Mouse (Mus musculus): ENCODE data around the gene Rab3il1.
A peak's percentile ranks its signal among the peaks of the same experiment; 100 is the strongest.

Rab3il1 gene

DNA sequence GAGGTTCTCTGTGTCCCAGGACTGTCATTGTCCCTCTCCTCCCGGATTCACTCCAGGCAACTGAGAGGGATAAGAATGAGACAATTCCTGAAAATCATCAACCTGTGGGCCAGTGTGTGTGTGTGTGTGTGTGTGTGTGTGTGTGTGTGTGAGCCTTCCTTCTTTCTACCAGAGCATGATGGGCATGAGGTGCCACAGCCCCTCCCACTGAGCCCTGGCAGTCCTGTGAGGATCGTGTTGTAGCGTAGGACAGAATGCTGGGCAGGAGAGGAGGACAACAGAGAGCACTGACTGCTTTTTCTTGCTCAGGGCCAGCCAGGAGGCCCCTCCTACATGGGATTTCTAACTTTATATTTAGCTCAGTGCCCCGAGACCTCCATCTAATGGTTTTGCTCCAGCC is 41.3 kb downstream of the Rab3il1 start:
- DNase-seq: no peak

DNA sequence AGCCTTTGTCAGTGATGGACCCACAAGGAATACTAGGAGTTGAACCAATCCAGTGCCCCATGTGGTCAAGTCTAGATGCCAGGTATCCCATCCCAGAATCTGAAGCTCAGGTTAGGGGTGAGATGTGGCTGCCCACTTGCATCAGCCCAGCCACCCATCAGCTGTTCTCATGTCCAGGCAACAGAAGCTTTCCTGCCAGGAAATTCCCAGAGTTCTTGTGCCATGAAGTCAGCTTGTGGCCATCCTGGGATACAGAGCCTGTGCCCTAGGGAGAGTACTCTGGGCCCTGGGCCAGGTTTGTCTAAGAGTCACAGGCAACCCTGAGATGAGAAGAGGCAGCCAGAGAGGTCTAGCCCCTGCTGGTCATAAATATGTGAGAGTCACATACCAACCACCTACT is 42.2 kb downstream of the Rab3il1 start:
- no peak for DNase-seq

DNA sequence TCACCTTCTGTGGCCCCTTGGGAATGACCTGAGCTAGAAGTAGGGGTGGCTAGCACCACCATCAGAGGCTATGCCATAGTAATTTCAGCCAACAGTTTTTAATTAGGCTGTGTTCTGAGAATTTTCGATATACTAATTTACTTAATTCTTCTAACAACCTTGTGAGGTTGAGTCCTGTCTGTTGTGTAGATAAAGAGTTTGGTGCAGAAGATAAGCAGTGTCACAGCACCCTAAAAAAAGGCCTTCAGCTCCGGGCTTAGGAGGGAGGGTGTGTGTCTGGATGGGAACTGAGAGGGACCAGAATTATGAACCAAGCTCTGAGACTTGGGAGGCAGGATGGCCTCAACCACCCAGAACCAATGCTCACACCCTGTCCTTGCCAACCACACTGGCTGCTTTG is 44.2 kb downstream of the Rab3il1 start:
- no peak for DNase-seq

DNA sequence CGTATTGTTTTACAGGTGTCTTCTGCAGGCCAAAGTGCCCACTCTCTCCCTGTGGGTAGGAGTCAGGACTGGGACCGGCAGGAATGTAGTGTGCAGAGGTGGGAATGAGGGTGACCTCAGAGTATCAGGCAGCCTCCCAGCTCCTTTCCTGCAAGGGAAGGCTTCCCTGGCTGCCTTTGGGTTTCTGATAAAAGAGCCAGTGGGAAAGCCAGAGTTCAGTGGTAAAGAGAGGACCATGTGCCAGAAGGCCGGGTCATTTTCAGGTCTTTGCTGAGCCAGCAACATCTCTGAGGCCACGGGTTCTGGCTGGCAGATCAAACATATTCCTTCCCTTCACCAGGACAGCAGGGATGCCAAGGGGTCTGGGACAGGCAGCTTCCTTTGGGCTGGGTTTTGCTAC is 44.9 kb downstream of the Rab3il1 start:
- no peak for DNase-seq

DNA sequence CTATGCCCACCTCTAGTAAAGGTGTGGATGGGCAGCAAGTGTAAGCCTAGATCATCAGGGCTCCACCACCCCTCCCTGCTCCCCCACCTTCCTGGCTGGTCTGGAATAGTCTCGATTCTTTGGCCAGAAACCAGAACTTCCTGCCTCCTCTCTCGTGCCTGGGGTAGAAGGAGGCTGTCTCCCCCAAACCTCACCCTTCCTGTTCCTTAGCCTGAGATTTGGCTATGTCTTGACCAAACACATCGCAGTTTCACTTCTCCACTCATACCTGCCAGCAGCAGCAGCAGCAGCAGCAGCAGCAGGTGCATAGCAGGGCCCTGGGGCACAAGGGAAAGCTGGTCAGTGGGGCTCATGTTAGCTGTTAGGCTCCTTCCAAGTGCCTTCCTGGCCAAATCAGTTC is 45.5 kb downstream of the Rab3il1 start:
- no peak for DNase-seq

DNA sequence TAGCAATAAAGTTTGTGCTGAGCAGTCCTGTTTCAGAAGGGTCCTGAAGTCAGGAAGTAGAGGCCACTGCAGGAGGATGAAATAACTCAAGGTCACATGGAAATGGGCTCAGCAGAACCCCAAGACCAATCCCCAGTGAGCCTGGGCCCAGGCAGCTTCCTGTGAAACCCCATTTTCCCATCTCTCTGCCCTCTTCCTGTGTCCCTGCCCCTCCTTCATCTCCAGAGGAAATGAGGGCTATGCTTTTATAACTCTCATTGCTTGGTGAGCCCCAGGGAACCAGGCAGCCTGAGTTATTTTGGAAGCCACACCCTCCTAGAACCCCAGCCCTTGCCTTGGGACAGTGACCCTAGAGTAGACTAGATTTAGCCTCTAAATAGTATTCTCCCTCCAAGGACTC is 48.1 kb downstream of the Rab3il1 start:
- DNase-seq: no peak

DNA sequence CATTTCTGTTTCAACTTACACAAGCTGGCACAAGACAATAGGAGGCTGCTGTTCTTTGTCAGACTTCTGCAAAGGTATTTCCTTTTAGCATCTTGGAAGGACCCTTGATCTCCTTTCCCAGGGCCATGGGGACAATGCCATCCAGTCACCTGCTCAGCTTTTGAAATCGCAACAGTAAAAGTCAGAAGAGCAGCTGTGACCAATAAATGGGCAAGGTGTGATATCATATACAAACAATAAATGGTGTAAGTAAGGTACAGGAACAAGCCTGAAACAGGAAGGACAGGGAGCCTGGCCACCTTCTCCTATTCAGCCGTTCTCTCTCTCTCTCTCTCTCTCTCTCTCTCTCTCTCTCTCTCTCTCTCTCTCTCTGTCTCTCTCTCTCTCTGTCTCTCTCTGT is 49.0 kb downstream of the Rab3il1 start:
- no peak for DNase-seq

DNA sequence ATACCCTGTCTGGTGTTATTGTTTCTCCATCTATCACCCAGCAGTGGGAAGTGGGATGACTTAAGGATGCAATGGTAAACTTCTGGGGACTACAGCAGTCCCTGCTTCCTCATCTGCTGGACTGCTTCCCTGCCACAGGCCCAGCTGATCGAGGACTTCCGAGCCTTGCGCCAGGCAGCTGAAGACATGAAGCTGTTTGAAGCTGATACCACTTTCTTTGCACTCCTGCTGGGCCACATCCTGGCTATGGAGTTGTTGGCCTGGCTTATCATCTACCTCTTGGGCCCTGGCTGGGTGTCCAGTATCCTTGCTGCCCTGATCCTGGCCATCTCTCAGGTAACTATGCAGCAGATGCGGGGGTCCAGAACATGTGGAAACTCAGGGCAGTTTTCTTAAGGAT is 51.2 kb downstream of the Rab3il1 start:
- no peak for DNase-seq

DNA sequence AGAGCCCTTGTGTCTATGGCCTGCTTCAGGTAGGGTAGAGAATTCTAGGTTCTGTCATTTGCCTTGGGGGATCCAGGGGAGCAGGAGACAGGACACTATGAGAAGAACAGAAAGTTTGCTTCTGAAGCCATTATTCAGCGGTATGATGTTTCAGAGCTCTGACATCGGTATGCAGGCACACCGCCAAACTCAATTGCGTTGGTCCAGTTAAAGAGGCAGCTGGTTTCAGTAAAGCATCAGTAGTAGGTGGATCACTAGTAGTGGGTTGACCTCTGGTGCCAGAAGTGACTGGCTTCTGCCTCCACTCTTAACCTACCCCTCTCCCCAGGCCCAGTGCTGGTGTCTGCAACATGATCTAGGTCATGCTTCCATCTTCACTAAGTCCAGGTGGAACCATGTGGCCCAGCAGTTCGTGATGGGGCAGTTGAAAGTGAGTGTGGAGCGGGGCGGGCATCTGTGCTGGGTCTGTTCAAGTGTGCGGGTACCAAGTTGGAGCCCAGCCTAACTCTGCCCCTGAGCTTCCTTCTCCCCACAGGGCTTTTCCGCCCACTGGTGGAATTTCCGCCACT is 52.3 kb downstream of the Rab3il1 start:
- no peak for DNase-seq

DNA sequence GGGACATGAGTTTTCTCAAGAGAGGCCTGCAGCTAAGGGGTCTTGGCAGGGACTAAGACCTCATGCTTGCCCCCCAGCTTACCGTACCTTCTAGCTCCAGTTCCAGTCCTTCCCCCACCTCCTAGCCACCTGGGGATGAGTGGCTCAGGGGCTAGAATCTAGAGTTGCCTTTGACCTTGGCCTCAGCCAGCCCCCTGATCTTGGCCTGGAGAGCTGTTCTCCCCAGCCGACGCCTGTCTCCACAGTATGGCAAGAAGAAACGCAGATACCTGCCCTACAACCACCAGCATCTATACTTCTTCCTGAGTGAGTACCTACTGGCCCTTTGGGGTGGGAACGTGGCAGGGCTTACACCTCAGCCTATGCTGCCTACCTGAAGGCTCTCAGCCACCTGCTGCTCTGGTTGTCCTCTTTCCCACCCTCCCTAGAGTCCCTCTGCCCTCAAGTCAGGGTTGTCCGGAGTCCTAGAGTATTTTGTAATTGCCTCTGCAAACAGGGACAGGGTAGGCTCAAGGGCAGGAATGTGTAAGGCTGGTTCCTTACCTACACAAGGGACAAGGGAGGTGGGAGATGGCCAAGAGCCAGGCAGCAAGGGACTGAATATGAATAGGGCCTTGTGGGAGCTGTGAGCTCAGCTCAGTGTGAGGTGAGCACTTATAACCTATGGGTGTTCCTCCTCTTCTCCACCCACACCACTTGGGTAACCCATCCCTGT is 53.0 kb downstream of the Rab3il1 start:
- DNase-seq: no peak

DNA sequence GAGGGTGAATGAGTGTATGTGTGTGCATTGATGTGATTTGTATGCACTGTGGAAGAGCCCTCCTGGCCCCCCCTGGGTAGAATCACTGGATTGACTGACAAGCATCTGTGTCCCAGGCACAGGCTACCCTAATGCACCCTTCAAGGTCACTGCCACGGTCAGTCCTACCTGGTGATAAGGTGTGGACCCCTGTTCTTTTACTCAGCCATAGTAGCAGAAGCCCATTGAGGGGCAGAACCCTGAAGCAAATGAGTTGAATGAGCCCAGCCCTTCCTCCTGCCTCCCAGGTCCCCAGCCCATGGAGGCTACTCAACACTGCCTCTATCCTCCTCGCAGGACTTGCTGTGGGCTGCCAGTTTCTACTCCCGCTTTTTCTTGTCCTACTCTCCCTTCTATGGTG is 53.8 kb downstream of the Rab3il1 start:
- no peak for DNase-seq

DNA sequence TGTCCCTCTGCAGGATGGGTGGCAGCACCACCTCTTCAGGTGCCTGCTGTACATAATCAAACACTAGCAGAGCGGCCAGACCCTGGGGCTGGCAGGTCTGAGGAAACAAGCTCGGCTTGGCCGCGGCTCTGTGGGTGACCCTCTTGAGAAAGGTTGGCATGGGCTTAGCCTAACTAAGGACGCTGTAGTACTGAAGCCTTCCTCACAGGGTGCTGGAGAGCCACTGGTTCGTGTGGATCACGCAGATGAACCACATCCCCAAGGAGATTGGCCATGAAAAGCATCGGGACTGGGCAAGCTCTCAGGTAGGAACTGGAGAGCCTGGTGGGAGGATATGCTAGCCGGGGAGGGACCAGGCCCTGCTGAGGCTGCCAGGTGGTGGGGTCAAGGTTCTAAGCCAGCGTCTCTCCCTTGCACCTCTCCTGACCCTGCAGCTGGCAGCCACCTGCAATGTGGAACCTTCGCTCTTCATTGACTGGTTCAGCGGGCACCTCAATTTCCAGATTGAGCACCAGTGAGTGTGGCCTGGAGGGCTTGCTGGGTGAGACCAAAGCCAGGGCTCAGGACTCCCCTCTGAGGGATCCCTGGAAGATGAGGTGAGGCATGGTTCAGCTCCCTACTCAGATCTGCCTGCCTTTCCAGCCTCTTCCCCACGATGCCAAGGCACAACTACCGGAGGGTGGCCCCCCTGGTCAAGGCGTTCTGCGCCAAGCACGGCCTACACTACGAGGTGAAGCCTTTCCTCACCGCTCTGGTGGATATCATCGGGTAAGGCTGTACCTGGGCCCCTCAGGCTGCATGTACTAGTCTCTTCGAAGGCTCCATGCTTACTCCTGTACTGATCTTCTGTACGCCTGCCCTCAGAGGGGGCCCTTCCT is 54.6 kb downstream of the Rab3il1 start:
- no peak for DNase-seq

DNA sequence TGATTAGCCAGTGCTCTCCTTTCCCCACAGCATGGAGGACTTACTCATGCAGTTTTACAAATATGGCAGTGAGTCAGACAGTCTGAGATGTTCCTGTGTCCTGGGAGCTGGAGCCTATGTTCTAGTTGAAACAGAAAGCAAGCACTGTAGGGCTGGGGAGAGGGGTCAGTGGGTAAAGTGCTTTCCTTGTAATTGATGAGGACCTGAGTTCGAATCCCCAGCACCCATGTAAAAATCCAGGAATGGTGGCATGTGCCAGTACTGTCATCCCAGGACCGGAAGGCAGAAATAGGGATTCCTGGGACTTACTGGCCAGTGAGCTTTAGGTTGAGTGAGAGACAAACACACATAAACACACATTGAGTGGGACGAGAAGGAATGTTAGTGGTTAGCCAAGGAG is 55.2 kb downstream of the Rab3il1 start:
- DNase-seq: no peak

DNA sequence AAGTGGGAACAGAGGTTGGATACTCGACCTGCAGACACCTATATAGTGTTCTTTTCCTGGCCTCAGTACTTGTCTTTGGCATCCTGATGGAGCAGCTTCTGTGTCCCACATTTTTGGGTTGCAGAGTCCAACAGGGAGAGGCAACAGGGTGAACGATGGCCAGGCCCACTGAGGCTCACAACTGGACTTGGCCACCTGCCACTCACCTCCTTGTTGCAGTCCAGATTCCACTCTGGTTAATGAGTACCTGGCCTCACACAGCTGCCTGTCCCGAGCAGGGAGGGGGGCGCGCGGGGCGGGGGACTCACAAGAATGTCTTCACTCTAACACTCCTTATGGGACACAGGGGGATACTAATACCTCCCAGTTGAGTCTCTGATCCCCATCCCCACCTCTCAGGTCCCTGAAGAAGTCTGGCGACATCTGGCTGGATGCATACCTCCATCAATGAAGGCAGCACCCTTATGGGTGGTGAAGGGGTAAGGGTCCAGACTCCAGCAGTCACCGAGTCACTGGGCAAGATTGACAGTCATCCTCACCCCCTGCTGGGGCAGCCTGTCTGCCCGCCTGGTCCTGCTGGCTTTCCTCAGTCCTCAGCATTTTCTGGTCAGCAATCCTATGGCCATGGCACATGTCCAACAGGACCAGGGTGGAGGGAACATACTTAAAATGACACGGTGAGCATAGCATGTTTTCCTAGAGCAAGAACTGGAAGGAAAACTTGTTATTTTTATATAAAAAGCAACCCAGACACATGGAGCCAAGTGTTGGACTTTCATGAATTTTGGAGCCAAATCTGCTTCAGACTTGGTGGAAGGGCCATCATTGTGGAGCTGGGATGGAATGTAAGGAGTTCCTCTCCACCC is 56.2 kb downstream of the Rab3il1 start:
- DNase-seq: no peak

DNA sequence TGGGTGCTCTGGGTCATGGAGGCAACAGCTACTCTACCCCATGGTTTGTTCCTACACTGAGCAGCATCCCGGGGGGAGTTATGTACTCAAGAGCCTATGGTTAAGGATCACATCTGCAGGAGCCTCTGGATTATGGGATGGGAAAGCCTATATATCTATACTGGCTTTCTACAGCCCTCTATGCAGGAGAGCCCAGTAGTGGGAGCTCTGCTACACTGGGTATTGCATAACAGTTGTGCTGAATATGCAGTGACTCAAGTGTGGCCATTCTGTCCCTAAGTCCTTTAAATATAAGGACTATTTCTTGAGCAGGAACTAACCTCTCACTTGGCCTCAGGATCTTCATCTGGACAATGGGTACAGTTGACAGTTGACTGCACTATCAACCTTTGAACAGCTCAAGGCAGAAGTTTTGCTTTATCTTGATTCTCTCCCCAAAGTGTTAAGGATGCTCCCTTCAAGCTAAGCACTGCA is 56.9 kb downstream of the Rab3il1 start:
- no peak for DNase-seq

DNA sequence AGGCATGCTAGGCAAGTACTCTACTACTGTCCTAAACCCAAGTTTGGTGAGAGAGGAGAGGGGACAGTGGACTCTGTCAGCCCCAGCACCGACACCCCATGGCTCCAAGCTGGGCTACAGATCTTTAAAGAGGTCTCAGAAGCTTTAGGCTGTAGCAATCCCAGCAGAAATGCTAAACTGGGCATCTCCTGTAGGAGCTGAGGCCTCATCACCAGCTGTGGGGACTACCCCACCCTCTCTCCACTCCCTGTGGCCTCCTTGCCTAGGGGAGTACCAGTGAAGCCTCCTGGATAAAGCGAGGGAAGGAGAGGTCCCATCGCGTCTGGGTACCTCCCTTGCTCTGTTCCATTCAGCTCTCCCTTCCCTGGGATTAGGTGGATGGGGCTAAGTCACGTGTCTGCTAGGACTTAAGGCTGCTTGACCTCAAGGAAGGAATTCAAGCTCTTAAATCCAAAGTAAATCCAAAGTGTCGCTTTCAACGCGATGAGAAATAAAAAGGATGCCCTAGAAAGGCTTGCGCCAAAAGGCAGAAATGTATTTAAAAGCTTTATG is 57.5 kb downstream of the Rab3il1 start:
- DNase-seq: no peak

DNA sequence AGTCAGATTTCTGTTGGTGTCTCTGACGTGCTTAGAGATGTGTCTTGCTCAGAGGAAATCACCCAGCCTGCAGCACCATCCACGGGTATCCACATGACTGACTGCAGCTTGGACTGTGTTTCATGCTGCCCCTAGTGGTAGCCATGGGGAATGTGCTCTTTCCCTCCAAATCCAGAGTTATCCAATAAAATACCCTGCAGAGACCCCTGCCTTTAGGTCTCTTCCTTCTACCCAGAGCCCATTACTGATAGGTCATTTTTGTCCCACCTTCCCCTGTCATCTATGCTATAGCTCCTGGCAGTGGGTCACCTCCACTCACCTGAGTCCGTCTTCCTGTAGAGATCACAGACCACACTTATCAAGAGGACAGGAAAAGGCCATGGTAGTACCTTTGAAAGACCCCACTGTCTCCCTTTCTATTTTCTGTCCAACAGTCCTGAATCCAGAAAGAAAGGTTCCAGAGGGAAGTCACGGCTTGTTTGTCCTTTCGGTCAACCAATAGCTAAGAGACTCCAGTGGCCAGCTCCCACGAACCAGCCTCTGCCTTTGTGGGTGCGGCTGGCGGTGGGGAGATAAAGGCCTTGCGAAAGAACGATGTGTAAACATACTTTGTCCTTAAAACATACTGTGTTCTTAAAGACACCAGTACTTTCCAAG is 58.6 kb downstream of the Rab3il1 start:
- peak; percentile 60 for DNase-seq

DNA sequence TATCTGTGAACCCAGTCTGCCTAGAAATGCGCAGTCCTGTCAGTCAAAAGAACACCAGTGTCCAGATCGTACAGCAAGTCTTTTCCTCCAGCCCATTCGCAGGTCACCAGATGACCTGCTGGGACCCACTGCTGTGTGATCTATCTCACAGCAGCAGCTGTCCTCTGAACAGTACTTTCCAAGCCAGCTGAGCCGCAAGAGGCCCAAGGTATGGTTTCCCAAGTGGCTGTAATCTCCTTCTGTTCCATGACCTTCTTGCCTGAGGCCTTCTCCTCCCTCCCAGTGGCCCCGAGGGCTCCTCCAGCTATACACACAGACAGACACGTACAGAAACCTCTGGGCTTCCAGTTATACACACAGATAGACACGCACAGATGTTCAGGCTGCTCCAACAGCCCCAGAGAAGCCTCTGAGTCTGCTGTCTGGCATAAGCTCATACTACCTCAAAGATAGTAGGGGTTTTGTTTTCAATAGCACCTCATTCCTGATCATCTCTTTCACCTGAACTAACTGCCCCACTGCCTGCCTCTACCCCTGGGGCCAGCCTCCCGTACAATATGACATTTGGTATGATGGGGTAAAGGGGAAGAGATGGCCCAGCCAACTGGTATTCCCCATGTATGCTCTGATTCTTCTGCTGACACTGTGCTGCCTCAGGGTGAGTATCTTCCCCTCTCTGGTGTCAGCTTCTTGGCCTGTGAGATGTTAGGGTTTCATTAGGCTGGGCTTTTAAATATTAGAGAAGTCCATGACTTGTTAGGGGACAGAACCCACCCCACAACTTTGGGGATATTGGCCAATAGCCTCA is 59.5 kb downstream of the Rab3il1 start:
- DNase-seq: no peak

DNA sequence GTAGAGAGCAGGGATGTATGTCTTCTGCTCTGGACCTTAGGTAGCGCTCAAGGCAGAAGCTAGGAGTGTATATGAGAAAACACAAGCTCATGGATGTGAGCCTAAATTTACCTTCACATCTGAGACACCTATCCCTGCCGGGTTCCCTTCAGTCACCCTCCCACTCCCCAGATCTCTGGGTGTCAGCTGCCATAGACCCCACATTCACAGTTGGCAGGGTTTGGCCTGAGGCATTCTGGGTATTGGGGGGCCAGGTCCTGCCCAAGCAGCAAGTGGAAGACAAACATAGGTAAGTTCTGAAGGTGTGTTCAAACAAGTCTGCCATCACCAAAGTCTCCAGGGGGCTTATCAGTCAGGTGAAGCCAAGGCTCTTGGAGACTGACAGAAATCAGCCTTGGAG is 60.2 kb downstream of the Rab3il1 start:
- DNase-seq: no peak

DNA sequence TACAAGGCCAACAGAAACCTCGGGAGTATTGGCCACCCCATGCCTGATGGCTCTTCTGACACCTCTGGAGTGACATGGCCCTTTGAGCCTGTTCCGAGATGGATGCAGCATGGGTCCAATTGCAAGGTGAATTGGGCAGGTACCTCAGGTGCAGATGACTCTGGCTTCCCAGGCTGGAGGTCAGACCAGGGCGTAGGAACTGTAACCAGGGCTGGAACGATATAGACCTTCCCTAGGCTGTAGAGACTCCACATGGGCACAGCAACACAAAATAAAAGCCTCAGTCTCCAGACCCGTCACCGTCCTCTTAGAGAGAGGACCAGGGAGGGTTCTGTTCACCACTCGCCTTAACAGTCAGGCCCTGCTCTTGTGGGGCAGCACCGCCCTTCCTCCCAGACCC is 60.8 kb downstream of the Rab3il1 start:
- DNase-seq: no peak

DNA sequence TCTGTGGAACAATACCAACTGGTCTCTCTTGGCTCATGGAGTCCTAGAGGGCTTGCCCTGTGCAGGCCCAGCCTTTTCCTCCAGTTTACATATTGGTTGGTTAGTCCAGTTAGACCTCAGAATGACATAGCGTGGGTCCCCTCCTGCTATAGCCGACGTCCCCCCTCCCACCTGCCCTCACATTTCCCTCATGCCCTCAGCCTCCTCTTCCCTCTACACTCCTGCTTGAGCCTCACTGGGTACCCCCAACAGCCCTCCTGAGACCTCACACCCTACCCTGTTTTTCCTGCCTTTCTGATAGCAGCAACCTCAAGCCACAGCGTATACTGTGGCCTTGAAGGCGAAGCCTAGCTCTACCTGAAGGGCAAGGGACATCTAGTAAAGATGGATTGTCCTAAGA is 61.4 kb downstream of the Rab3il1 start:
- DNase-seq: no peak
